Mouse (Mus musculus) embryo, embryonic 9.5 days (tissue): ENCODE results near the gene Slc4a1ap.
"Not testable (repeated sequence)": the region's sequence is repeated elsewhere in the genome, so short reads cannot be mapped to it uniquely, and the experiment has no call there.

ENCODE experiments used
- DNase-seq: peaks from one replicate; pipeline ENCODE4 v3.0.0-alpha.2; 2017; ENCODE audit errors: extremely low spot score

The Slc4a1ap gene

GRCm38 (mm10) chr5:31526354-31527116 lies at the start of gene Slc4a1ap:
Gene Slc4a1ap (plus strand): TSS chr5:31526995.
- peak; percentile 87 for DNase-seq

DNA sequence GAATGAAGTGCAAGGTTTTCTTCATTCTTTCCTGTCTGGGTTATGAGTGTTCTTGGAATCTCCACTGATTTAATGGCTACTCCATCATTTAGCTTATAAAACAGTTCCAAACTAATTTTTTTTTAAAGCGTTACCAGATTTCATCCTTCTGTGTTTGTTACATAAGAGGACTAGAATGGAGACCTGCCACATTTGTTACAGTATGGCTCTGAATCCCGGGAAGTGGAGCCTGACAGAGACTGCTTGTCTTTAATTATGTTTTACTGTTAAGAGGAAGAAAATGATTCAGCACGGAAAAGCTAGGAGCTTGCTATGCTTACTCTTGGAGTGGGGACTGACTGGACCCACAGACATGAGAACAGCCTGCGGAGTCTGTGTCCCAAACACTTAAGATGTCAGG lies 46.3 kb upstream of the Slc4a1ap start:
- DNase-seq, result no peak

- DNase-seq, result no peak
Observed at GRCm38 (mm10) chr5:31485440-31485839, 41.4 kb upstream of the Slc4a1ap start, which contains the start of gene 4930548H24Rik. Gene 4930548H24Rik (plus strand): TSS chr5:31485740.

DNA sequence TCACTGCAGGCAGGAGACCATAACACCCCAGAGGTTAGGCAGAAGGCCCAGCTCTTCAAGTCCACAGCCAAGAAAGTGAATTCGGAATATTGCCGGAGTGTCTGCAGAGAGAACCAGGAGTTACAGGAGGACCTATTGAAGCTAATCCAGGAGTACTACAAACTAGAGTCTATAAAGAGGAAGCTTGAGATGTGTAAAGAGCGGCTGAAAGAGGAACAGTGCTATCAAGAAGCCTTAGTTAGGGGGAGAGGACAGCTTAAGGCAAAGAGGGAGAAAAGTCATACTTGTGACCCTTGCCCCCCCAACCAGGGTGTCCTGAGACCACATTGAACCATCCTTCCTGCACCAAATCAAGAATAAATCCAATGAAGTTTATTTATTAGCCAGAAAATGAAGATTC lies 38.9 kb upstream of the Slc4a1ap start:
- DNase-seq, result no peak

DNA sequence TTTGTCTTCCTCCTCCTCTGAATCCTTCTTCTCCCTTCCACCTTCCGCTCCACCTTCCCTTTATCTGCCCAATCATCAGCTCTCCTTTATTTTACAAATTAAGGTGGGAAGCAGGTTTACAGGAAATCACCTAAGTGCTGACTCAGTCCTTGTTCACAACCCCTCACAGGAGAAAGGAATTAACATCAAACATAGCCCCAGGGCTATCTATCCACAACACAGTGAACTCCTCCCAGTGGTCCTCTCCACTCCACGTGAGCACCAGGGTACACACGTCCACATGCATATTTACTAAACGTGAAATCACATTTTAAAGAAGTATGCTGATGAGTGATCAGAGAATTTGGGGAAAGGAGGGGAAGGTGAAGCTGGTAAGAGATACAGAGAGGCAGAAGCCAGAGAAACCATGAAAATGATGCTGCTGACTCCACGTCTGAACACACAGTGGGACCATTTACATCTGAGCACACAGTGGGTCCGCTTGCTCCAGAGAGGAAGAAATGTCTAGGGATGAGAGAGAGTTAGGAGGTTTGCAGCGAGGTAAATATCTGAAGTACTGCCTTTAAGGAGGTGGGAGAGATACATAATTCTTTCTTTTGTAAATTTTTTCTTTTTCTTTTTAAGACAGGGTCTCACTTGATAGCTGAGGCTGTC lies 37.6 kb upstream of the Slc4a1ap start:
- DNase-seq, result no peak

- no peak for DNase-seq
Observed at GRCm38 (mm10) chr5:31492031-31492430, 34.8 kb upstream of the Slc4a1ap start.

DNA sequence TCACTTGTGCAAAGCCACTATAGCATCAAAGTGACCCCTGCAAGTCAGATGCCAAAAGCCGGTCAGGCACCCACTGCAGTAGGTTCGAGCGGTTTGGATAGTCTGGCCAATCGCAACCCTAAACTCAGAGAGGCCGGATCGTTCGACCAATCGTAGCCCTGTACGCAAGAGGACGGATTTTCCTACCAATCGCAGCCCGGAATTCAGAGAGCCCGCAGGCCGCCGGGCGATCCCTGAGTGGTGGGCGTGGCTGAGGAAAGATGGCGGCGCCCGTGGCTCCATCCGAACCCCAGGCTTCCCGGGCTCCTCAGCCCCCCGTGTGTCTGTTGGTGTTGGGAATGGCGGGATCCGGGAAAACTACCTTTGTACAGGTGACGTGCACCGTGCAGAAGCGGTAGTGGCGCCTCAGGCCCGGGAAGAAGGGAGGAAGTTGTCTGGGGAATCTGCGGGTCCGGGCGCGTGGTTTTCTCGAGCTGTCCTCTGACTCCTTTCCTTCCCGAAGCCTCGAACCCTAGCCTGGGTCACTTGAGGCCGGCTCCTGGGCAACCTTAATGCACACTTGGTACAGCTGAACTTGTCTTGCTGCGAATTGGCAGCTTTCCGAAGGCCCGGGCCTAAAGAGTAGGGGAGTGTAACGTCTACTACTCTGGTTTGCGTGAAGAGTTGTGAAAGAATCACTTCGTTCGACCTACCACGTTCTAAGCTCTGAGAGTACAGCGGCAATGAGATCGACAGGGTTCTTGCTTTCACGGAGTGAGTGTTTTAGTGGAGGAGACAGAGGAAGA lies 32.1 kb upstream of the Slc4a1ap start, which contains the start of gene Gpn1:
Gpn1 (plus strand) TSS at position 229 of the 785 bp plus-strand sequence.
- peak; percentile 90 for DNase-seq

DNA sequence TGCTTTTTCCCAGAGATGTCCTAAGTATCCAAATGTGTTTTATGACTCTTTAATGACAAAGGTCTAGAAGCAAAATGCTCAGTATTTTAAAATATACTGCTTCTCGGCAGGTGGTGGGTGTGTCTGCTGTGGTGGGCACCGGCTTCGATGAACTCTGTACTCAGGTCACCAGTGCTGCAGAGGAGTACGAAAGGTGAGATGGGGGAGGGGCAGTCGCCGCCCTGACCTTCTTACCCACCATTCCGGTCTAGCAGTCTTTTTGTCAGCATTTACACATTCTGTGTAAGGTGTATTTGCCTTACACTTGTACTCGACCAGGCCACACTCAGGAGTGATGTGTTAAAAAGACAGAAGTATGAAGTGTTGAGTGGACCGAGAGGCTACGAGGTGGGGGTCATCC lies 22.0 kb upstream of the Slc4a1ap start:
- DNase-seq, result no peak

DNA sequence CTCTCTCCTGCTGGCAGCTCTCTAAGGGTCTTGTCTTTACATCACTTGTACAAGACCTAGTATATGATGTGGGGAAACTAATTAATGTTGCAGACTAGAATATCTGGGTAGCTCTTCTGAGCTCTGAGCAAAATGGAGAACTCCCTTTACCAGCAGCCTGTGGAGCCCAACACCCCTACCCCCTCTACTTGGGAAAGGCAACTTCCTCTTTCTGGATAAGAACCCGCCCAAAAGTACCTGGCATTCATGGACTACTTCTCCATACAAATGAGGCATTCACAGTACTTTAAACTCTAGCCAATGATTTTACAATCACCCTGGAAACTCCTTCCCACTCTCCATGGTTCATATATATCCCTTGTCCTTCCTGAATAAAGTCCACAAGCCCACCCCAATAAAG lies 14.3 kb upstream of the Slc4a1ap start:
- no peak for DNase-seq

GRCm38 (mm10) chr5:31520556-31520955 lies 6.2 kb upstream of the Slc4a1ap start:
- DNase-seq, result no peak

GRCm38 (mm10) chr5:31527117-31527680 lies 404 bp downstream of the Slc4a1ap start:
- no peak for DNase-seq

- not testable (repeated sequence) for DNase-seq
Observed at GRCm38 (mm10) chr5:31527707-31528106, 912 bp downstream of the Slc4a1ap start, which contains the start of gene Supt7l. Gene Supt7l (minus strand): TSS chr5:31527807.

DNA sequence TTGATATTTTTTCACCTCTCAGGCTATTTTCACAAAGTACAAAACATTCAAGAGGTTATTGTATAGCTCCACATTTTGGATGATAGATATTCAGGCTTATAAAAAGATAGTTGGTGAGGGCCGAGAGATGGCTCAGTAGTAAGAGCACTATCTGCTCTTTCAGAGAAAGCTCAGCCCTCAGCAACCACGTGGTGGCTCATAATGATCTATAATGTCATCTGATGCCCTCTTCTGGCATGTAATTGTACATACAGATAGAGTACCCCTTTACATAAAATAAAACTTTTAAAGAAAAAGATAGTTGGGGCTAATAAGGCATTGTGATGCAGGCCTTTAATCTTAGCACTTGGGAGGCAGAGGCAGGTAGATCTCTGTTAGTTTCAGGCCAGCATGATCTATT lies 1.8 kb downstream of the Slc4a1ap start:
- no peak for DNase-seq

DNA sequence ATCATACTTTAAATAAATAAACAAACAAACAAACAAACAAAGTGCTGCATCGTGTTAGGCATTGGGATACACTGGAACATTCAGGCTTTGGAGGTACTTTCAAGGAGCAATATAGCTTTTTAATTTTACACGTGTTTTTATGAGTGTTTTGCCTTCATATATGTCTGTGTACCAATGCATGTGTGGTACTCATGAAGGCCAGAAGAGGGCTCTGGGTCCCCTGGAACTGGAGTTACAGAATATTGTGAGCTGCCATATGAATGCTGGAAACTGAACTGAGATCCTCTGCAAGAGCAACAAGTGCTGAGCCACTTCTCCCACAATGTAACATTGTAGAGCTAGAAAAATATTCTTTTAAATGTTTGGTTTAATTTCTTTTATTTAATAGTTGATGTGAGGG lies 8.4 kb downstream of the Slc4a1ap start:
- no peak for DNase-seq

GRCm38 (mm10) chr5:31559401-31559800 lies 32.6 kb downstream of the Slc4a1ap start:
- DNase-seq, result no peak

DNA sequence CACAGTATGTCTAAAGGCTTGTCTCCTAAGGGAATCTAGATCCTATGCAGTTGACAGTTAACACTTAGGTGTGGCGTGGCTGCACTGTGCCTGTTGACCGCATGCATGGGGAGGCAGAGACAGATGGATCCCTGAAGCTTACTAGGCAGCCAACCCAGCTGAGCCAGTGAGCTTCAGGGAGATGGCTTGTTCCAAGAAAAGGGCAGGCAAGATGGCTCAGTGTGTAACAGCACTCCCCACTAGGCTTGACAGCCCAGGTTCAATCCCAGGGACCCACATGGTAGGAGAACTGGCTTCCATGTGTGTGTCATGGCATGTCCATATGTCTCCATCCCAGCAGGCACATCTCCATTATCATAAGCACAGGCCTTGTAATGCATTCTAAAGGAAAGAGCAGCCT lies 33.6 kb downstream of the Slc4a1ap start:
- no peak for DNase-seq

- no peak for DNase-seq
Observed at GRCm38 (mm10) chr5:31562036-31562666, 35.4 kb downstream of the Slc4a1ap start.

GRCm38 (mm10) chr5:31563496-31563895 lies 36.7 kb downstream of the Slc4a1ap start:
- peak; percentile 73 for DNase-seq

GRCm38 (mm10) chr5:31563905-31564304 lies 37.1 kb downstream of the Slc4a1ap start:
- DNase-seq, result no peak

DNA sequence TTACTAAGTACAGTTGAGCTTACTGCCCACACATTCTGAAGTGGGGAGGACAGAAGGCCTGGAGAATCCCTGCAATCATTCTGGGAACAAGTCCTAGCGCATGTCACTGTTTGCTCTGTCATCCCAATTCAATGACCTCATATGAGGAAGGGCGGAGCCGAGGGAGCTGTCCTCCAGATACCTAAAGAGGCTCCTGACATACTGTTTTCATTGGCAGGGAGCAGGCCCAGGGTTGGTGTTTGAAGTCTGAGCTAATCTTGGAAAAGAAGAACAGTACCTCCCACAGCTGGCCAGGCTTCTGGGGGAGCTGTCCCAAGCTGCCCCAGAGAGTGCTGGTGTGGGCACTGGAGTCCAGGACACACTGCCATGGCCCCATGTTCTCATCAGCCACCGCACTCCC lies 38.2 kb downstream of the Slc4a1ap start:
- DNase-seq, result no peak

DNA sequence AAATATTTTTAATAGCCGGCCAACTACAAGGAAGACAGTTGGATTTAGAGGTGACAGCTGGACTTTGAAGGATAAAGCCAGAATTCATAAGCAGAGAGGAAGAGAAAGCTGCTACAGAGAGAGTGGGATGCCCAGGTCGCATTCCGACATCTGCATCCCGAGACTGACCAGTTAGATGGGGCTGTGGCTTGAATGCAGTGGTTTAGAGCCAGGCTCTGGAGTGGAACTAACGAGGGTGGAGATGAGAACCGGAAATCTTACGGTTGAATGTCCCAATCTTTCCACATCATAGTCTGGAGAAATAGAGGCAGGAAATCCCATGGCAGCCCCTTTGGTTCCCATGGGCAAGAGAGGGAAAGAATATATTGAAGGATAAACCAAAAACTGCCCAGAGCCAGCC lies 39.2 kb downstream of the Slc4a1ap start:
- no peak for DNase-seq

DNA sequence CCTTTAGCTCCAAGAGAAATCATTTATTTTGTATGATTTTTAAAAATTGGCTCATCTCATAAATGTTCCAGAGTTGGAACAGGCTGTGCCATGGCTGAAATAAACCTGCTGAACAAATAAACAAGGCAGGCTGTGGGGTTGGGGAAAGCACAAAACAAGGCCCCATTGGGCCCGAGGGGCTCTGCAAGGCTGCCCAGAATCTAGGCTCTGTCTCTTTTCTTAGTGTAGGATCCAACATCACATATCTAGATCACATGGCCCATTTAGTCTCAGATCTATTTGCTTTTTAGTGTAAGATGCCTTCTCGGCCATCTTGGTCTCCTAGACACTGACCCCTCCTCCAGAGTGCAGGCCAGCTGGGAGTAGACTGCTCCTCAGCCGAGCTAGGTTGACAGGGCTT lies 39.7 kb downstream of the Slc4a1ap start:
- DNase-seq, result no peak
